Mouse (Mus musculus) heart, postnatal 4 days (tissue): Measurements from ENCODE around the gene Pou3f3. TPM values are rescaled to one million over a fixed set of nuclear protein-coding genes. Genes with fewer than 3 reads are reported as not detected.
A peak's percentile ranks its signal among the peaks of the same experiment; 100 is the strongest.

ENCODE experiments used
- DNase-seq: peaks from one replicate; pipeline ENCODE4 v3.0.0; 2021
- total RNA-seq, 2 experiments: library from RNA; stranded (reverse); gene quantifications; 2 replicates each; pipeline ENCODE4 v1.2.3; 2021

Gene Pou3f3
- total RNA-seq, 2 experiments from 2014 or later: 0.02 TPM; not detected in 1

DNA sequence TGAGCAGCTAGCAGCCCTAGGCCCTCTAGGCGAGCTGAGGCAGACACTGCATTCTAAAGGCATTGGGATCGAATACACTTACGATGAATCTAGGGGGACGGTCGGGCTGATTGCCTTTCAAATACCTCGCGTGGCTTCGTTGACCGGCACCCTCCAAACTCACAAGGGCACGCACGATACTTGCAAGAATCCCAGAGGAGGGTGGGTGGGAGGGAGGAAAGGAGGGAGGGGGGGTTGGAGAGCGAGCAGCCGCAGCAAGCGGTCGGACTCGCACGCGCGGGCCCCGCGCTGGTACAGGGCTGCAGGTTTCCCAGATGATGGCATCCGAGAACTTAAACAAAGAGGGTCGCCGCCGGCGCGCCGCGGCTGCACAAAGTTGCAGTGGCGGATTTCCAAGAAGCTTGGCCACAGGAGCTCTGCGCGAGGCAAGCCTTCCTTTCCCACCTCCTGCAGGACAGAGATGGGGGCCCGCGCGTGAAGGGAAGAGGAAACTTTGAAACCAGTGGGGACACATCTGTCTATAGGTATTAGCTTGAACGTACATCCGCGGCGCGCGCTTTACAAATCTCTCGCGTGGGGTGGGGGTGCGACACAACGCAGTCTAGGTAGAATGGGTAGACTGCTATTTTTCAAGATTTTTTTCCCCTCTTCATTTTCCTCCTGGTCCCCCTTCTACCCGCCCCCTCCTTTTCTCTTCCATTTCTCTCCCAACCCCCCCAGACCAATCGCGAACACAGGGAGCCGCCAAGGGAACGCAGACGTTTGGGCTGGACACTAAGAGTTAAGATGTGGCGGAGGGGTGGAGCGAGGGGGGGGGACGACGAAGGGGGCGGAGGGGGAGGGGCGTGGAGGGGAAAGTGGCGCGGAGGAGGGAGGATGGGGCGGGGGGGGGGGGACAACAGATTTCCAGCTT is 647 bp upstream of the Pou3f3 start:
- no peak for DNase-seq

DNA sequence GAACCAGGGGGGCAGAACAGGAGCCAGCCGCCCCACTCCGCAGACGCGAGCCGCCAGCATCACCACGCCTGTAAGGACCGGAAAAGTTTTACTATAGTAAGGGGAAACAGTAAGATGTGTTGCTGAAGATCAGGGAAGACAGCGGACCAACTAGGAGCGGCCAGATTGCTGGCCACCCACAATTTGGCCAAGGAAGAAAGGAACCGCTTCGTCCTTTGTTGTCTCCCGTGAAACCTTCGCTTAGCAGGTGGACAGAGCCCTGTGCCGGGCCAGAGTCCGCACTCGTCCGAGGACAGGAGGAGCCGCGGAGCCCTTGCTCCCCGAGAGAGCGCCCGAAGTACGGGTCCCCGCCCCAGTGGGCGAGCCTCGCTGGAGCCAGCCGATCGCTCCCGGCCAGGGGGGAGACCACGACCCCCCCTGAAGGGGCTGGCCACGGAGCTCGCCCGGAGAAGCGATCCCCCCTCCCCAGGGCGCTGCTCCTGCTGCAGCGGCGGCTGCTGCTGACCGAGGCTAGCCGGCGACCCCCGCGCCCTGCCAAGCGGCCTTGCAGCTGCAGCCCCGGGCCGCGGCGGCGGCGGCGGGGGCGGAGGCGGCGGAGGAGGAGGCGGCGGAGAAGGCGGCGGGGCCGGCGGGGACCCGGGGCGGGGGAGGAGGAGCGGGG is 933 bp downstream of the Pou3f3 start:
- no peak for DNase-seq

DNA sequence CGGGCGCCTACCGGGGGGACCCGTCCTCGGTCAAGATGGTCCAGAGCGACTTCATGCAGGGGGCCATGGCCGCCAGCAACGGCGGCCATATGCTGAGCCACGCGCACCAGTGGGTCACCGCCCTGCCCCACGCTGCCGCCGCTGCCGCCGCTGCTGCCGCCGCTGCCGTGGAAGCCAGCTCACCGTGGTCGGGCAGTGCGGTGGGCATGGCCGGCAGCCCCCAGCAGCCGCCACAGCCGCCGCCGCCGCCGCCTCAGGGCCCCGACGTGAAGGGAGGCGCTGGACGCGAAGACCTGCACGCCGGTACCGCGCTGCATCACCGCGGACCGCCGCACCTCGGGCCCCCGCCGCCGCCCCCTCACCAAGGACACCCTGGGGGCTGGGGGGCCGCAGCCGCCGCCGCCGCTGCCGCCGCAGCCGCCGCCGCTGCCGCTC is 1.8 kb downstream of the Pou3f3 start:
- no peak for DNase-seq

DNA sequence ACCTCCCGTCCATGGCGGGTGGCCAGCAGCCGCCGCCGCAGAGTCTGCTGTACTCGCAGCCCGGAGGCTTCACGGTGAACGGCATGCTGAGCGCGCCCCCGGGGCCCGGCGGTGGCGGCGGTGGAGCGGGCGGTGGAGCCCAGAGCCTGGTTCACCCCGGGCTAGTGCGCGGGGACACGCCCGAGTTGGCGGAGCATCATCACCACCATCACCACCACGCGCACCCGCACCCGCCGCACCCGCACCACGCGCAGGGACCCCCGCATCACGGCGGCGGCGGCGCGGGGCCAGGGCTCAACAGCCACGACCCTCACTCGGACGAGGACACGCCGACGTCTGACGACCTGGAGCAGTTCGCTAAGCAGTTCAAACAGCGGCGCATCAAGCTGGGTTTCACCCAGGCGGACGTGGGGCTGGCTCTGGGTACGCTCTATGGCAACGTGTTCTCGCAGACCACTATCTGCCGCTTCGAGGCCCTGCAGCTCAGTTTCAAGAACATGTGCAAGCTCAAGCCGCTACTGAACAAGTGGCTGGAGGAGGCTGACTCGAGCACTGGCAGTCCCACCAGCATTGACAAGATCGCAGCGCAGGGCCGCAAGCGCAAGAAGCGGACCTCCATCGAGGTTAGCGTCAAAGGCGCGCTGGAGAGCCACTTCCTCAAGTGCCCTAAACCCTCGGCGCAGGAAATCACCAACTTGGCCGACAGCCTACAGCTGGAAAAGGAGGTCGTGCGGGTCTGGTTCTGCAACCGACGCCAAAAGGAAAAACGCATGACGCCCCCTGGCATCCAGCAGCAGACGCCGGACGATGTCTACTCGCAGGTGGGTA is 2.4 kb downstream of the Pou3f3 start:
- peak; percentile 25 for DNase-seq

DNA sequence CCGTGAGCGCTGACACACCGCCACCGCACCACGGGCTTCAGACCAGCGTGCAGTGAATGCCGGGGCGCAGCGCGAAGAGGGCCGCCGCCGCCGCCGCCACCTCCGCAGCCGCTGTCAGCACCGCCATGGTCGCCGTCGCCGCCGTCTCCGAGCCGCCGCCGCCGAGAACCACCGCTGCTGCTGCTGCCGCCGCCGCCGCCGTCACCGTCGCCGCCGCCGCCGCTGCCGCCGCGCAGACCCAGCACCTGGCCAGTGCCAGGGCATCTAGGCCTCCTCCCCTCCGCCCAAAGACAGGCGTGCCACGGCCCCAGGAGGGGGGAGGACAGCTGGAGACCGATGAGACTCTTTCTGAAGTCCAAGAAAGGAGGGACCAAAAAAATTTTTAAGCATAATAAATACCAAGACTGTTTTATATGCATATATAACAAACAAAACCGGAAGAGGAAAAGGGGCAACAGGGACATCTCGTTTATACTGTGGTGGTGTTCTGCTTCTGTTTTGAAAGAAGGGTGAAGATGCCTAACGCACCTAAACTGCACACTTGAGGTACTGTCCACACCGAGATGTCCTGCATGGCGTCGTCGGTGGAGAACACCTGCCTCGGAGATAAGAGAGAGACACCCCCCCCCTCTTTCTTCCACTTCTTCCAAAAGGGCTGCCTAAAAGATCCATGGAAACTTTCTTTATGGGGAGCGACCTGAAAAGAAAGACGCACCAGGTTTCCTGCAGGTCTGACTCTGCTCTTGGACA is 3.2 kb downstream of the Pou3f3 start:
- DNase-seq: no peak

- DNase-seq: peak; percentile 25
Observed at GRCm38 (mm10) chr1:42699471-42699871, 3.9 kb downstream of the Pou3f3 start.

- no peak for DNase-seq
Observed at GRCm38 (mm10) chr1:42700171-42700570, 4.6 kb downstream of the Pou3f3 start.

GRCm38 (mm10) chr1:42700815-42701214 is 5.2 kb downstream of the Pou3f3 start:
- DNase-seq: no peak

DNA sequence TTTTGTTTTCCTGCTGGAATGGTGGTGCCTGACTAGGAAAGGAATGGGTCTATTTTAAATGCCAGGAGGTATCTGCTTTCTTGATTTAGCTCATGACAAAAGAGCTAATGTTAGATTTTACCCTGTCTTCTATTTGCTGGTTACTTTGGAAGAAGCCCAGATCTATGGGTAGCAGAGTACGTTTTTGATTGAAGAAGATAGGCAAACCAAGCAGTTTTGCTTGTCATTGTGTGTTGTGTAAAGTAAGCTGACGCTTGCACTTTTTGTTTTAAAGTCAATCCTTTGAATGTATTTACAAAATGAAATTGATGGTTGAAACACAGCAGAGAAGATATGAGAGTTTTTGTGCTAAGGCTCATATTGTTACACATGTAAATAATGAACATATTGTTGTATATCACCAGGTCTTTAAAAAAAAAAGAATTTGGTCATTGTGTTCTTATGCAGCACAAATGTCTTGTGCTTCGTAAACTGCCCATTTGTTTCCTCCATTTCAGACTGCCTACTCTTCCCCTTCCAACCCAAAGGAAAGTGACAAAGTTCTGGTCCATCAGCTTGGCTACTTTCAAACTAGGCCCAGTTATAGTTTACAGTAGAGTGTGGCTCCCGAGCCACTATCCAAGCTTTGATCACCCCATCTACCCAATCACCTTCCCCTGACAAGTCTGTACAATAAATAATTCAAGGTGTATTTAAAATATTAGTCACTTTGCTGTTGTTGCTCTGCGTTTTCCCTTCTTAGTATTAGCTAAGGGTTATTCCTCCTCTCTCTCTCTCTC is 6.5 kb downstream of the Pou3f3 start:
- no peak for DNase-seq

- no peak for DNase-seq
Observed at GRCm38 (mm10) chr1:42702984-42703383, 7.4 kb downstream of the Pou3f3 start.

GRCm38 (mm10) chr1:42703424-42703823 is 7.9 kb downstream of the Pou3f3 start:
- DNase-seq: no peak

- no peak for DNase-seq
Observed at GRCm38 (mm10) chr1:42703851-42704613, 8.5 kb downstream of the Pou3f3 start.

DNA sequence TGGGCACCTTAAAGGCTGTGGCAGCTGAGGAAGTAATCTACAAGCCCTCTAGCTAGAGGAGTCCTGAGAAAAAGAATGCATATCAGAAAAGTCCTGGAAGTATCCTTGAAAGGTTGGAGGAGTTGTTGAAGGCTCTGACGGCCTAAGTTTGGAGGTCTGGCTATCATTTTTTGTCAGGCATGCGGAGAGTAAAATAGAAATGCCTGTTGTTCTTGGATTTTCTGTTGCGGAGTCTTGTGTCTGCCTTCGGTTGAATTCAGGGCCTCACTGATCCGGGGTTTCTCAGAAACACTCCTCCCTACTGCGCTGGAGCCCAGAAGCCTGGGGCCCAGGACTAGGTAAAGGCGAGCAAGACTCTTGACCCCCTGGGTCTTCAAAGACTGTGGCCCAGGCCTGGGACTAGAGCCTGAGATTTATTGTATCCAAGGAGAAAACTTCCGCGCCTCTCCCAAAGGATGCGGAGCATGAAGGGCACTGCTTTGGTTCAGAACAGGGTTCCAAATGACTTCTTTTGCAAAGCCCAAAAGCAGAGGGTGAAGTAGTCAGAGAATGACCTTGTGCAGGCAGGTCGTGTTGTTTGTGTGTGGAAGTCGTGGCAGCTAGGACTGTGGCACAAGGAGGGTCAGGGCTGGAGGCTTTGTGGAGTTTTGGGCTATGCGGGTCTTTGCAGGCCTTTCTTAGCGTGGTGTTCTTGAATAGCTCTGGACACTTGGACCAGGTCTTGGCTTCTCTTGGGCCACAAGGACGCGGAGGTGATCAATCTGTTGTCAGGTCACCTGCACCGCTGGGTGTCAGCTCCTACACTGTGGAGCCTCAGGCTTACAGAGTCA is 9.6 kb downstream of the Pou3f3 start:
- no peak for DNase-seq

DNA sequence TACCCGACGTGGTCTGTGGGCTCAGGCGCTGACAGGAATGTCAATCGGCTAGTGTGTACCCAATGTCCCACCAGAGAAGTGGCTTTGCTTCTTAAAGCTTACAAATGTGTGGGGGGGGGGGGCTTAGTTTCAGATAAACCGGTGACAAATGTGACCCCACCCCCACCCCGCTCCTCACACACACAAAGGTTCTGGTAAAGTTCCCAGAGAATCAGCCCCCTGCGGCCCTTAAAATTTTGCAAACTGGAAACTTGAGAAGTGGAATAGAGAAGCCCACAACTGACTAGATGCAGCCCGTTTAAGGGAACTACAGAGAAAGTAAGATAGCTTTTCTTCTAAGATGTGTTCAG is 10.2 kb downstream of the Pou3f3 start:
- DNase-seq: no peak

GRCm38 (mm10) chr1:42707196-42707595 is 11.6 kb downstream of the Pou3f3 start:
- DNase-seq: no peak

- no peak for DNase-seq
Observed at GRCm38 (mm10) chr1:42707611-42708130, 12.1 kb downstream of the Pou3f3 start.

DNA sequence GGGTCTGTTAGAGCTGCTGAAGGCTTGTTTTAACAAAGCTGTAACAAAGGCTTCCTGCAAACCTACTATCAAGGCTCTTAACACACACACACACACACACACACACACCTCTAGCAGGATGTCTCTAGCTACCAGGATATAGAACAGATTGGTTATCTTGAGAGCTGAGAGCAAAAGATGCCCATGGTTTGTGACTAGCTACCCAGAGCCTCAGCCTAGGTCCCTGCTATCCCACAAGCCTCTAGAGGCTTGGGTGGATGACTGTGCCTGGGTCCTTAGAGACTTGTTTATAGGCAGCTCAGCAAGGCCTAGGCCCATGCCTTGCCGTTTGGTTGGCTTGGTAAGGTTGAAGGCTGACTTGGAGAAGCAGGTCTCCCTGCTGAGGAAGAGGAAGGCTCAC is 13.5 kb downstream of the Pou3f3 start:
- no peak for DNase-seq

GRCm38 (mm10) chr1:42709431-42710160 is 14.0 kb downstream of the Pou3f3 start:
- no peak for DNase-seq

- no peak for DNase-seq
Observed at GRCm38 (mm10) chr1:42710234-42710633, 14.7 kb downstream of the Pou3f3 start.
